ENCODE assay signal across 22 mouse cellular contexts in the genomic region with DNA sequence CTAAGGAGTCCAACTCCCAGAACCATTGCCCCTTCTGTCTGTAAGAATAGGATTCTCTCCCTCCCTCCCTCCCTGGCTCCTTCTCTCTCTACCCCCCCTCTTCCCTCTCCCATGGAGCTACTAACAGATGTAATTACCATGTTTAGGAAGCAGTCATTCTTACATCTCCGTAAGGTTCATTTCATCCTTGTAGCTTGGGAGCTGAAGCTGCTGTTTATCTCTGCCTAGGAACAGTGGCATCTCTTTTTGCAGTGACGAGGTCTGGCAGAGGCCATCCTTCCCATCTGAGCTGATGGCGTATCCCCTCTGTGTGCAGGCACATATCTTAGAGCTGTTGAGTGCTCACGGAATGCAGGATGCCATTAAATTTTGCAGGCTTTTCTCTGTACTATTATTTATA. TPM values are rescaled to one million over a fixed set of nuclear protein-coding genes. Genes with fewer than 3 reads are reported as not detected.
DNase-seq lines count a peak whose midpoint lies in the region; ATAC-seq and TF ChIP-seq lines count a peak whose summit lies in the region.
"Had no signal": no experiment of that assay in that cellular context is flagged by ENCODE, and none has a peak within 500 bp of the region (broad histone marks: within the 10 kb centered on the region; RNA-seq: fewer than 3 reads in every experiment).

No protein-coding gene starts in this region.

- peaks cover 21% of the 10 kb centered on the region for H3K4me1 ChIP-seq in forebrain, embryonic 12.5 days
- H3K4me1 ChIP-seq in forebrain, embryonic 10.5 days = peaks cover 26% of the 10 kb centered on the region
- H3K4me1 ChIP-seq in hindbrain, embryonic 15.5 days (replicated peaks) = peaks cover 16% of the 10 kb centered on the region
- peaks cover 13% of the 10 kb centered on the region for H3K4me1 ChIP-seq in hindbrain, embryonic 10.5 days (replicated peaks)
- H3K4me1 ChIP-seq in midbrain, embryonic 16.5 days (ENCODE audit: control insufficient read depth, insufficient read depth, low read length) = peaks cover 5% of the 10 kb centered on the region; the same call in 1 of the 2 replicates
- no peaks in the 10 kb centered on the region for H3K4me1 ChIP-seq in midbrain, embryonic 11.5 days (ENCODE audit: control insufficient read depth, insufficient read depth, low read length)
- no peaks in the 10 kb centered on the region; the same call in 1 of the 2 replicates for H3K4me1 ChIP-seq in lung, adult 2 months (ENCODE audit: control insufficient read depth, insufficient read depth, low read length)

- no peak for DNase-seq in forebrain, embryonic 10.5 days (ENCODE audit: extremely low spot score, low spot score)
- no peak for DNase-seq in hindbrain, embryonic 10.5 days (ENCODE audit: low spot score)
- no peak for DNase-seq in midbrain, embryonic 11.5 days (ENCODE audit: low spot score, missing footprints)
- no peak for DNase-seq in lung, adult 2 months
- DNase-seq: adrenal gland, postnatal 10 days; cerebellum, adult 9-10 months; gastrocnemius, postnatal 10 days; heart, postnatal 14 days; kidney, adult 18-20 months; layer of hippocampus, adult 9-11 months; lung, embryonic 14.5 days; thymus, adult 2 months; thymus, postnatal 4 days had no signal

- no peak overlapping the region for H3K4me2 ChIP-seq in forebrain, embryonic 12.5 days
- no peak overlapping the region for H3K4me2 ChIP-seq in hindbrain, embryonic 15.5 days
- H3K4me2 ChIP-seq in midbrain, embryonic 16.5 days (ENCODE audit: low read length) = no peak overlapping the region
- H3K4me2 ChIP-seq in midbrain, embryonic 11.5 days = no peak overlapping the region
- H3K4me2 ChIP-seq: embryonic facial prominence, embryonic 15.5 days; heart, embryonic 11.5 days; limb, embryonic 13.5 days; liver, embryonic 12.5 days; lung, embryonic 14.5 days; neural tube, embryonic 12.5 days had no signal

- H3K36me3 ChIP-seq in forebrain, embryonic 12.5 days (replicated peaks) = no peaks in the 10 kb centered on the region
- H3K36me3 ChIP-seq in forebrain, embryonic 10.5 days (replicated peaks) = no peaks in the 10 kb centered on the region
- no peaks in the 10 kb centered on the region for H3K36me3 ChIP-seq in hindbrain, embryonic 15.5 days
- no peaks in the 10 kb centered on the region for H3K36me3 ChIP-seq in hindbrain, embryonic 10.5 days
- no peaks in the 10 kb centered on the region for H3K36me3 ChIP-seq in midbrain, embryonic 16.5 days (ENCODE audit: control insufficient read depth, insufficient read depth, low read length)
- no peaks in the 10 kb centered on the region for H3K36me3 ChIP-seq in midbrain, embryonic 11.5 days (ENCODE audit: control insufficient read depth, insufficient read depth, low read length)
- H3K36me3 ChIP-seq: embryonic facial prominence, embryonic 15.5 days; limb, embryonic 13.5 days; liver, embryonic 12.5 days; neural tube, embryonic 12.5 days had no signal

- no peak overlapping the region for H3K4me3 ChIP-seq in forebrain, embryonic 12.5 days (replicated peaks)
- H3K4me3 ChIP-seq in forebrain, embryonic 10.5 days = no peak overlapping the region
- H3K4me3 ChIP-seq in hindbrain, embryonic 15.5 days = no peak overlapping the region
- no peak overlapping the region for H3K4me3 ChIP-seq in hindbrain, embryonic 10.5 days
- no peak overlapping the region for H3K4me3 ChIP-seq in midbrain, embryonic 16.5 days (ENCODE audit: low read depth, low read length)
- H3K4me3 ChIP-seq in midbrain, embryonic 11.5 days (ENCODE audit: low read depth, low read length) = no peak overlapping the region
- no peak overlapping the region for H3K4me3 ChIP-seq in lung, adult 2 months (replicated peaks; ENCODE audit: extremely low read depth, low read depth, low read length)
- H3K4me3 ChIP-seq: embryonic facial prominence, embryonic 15.5 days; limb, embryonic 13.5 days; liver, embryonic 12.5 days; neural tube, embryonic 12.5 days had no signal

- no peak for TF ChIP-seq POLR2A in lung, adult 2 months (IDR thresholded peaks at IDR 0.05; ENCODE audit: borderline replicate concordance, extremely low read depth, low read depth, low read length)

- H3K27me3 ChIP-seq in forebrain, embryonic 12.5 days = no peaks in the 10 kb centered on the region
- H3K27me3 ChIP-seq in forebrain, embryonic 10.5 days (ENCODE audit: poor library complexity, severe bottlenecking) = no peaks in the 10 kb centered on the region
- H3K27me3 ChIP-seq in hindbrain, embryonic 15.5 days = no peaks in the 10 kb centered on the region
- H3K27me3 ChIP-seq in hindbrain, embryonic 10.5 days (ENCODE audit: insufficient read depth, poor library complexity, severe bottlenecking) = no peaks in the 10 kb centered on the region
- no peaks in the 10 kb centered on the region for H3K27me3 ChIP-seq in midbrain, embryonic 16.5 days (ENCODE audit: control insufficient read depth, insufficient read depth, low read depth, low read length)
- H3K27me3 ChIP-seq in midbrain, embryonic 11.5 days (ENCODE audit: control insufficient read depth, insufficient read depth, low read length) = no peaks in the 10 kb centered on the region
- H3K27me3 ChIP-seq: embryonic facial prominence, embryonic 15.5 days; limb, embryonic 13.5 days; liver, embryonic 12.5 days; neural tube, embryonic 12.5 days had no signal

- ATAC-seq in forebrain, embryonic 12.5 days (ENCODE audit: low FRiP score) = no peak
- peak; percentile 55; the same call in 1 of the 2 replicates for ATAC-seq in hindbrain, embryonic 15.5 days (ENCODE audit: low FRiP score, low read depth)
- peak; percentile 62; the same call in 1 of the 2 replicates for ATAC-seq in midbrain, embryonic 16.5 days
- no peak for ATAC-seq in midbrain, embryonic 11.5 days (ENCODE audit: low FRiP score)
- ATAC-seq: liver, embryonic 12.5 days had no signal

- no peak for TF ChIP-seq CTCF in lung, adult 2 months (IDR thresholded peaks at IDR 0.05; ENCODE audit: insufficient read depth, low read length)

- 0 out of 2 replicates have a peak overlapping the region, but pooled peaks have one; percentile 25 for H3K27ac ChIP-seq in forebrain, embryonic 12.5 days
- no peak overlapping the region for H3K27ac ChIP-seq in forebrain, embryonic 10.5 days
- H3K27ac ChIP-seq in hindbrain, embryonic 15.5 days (replicated peaks) = 0 out of 2 replicates have a peak overlapping the region, but pooled peaks have one; percentile 34
- H3K27ac ChIP-seq in hindbrain, embryonic 10.5 days = no peak overlapping the region
- H3K27ac ChIP-seq in midbrain, embryonic 16.5 days (ENCODE audit: low read length) = peak overlapping the region; percentile 29; the same call in 1 of the 2 replicates
- H3K27ac ChIP-seq in midbrain, embryonic 11.5 days (ENCODE audit: low read depth, low read length) = no peak overlapping the region
- H3K27ac ChIP-seq: embryonic facial prominence, embryonic 15.5 days; limb, embryonic 13.5 days; liver, embryonic 12.5 days; neural tube, embryonic 12.5 days; stomach, postnatal 0 days had no signal

- no peak overlapping the region for H3K9ac ChIP-seq in forebrain, embryonic 12.5 days
- H3K9ac ChIP-seq in hindbrain, embryonic 15.5 days = no peak overlapping the region
- H3K9ac ChIP-seq in midbrain, embryonic 16.5 days (ENCODE audit: low read depth, low read length) = no peak overlapping the region; the same call in 1 of the 2 replicates
- no peak overlapping the region for H3K9ac ChIP-seq in midbrain, embryonic 11.5 days (ENCODE audit: low read length)
- H3K9ac ChIP-seq: embryonic facial prominence, embryonic 15.5 days; limb, embryonic 13.5 days; liver, embryonic 12.5 days; lung, embryonic 14.5 days; neural tube, embryonic 12.5 days had no signal

- H3K9me3 ChIP-seq in forebrain, embryonic 12.5 days = no peaks in the 10 kb centered on the region
- no peaks in the 10 kb centered on the region for H3K9me3 ChIP-seq in forebrain, embryonic 10.5 days
- H3K9me3 ChIP-seq in hindbrain, embryonic 15.5 days = no peaks in the 10 kb centered on the region
- no peaks in the 10 kb centered on the region for H3K9me3 ChIP-seq in hindbrain, embryonic 10.5 days
- no peaks in the 10 kb centered on the region for H3K9me3 ChIP-seq in midbrain, embryonic 16.5 days (replicated peaks; ENCODE audit: control insufficient read depth, low read length, poor library complexity, severe bottlenecking)
- no peaks in the 10 kb centered on the region for H3K9me3 ChIP-seq in midbrain, embryonic 11.5 days (ENCODE audit: control insufficient read depth, low read length)
- H3K9me3 ChIP-seq: embryonic facial prominence, embryonic 15.5 days; limb, embryonic 13.5 days; liver, embryonic 12.5 days; neural tube, embryonic 12.5 days had no signal

- 65% methylated on average over 4 of the region's 4 CpGs for WGBS in forebrain, embryonic 12.5 days
- 69% methylated on average over 4 of the region's 4 CpGs for WGBS in forebrain, embryonic 10.5 days
- WGBS in hindbrain, embryonic 15.5 days = 34% methylated on average over 4 of the region's 4 CpGs
- 75% methylated on average over 4 of the region's 4 CpGs for WGBS in hindbrain, embryonic 10.5 days
- 46% methylated on average over 4 of the region's 4 CpGs for WGBS in midbrain, embryonic 16.5 days
- WGBS in midbrain, embryonic 11.5 days = 65% methylated on average over 4 of the region's 4 CpGs
- 87% methylated on average over 4 of the region's 4 CpGs for WGBS in lung, adult 2 months

RNA-seq across cellular contexts. Expression of a gene that starts 35.1 kb away (rescaled TPM):
- polyA plus RNA-seq in forebrain, embryonic 12.5 days (2016; fragmentation: Nextera tagmentation; extraction: Ambion mirVana) = 29.8 and 30.2 TPM in 2 replicates
- 9.5 and 10.6 TPM in 2 replicates for polyA plus RNA-seq in forebrain, embryonic 10.5 days (2016; fragmentation: Nextera tagmentation; extraction: Ambion mirVana)
- polyA plus RNA-seq in hindbrain, embryonic 15.5 days (2015; fragmentation: Nextera tagmentation; extraction: Ambion mirVana) = 24.6 and 32.5 TPM in 2 replicates
- polyA plus RNA-seq in hindbrain, embryonic 10.5 days (2016; fragmentation: Nextera tagmentation; extraction: Ambion mirVana) = 13.4 and 13.5 TPM in 2 replicates
- polyA plus RNA-seq in midbrain, embryonic 16.5 days (2015; fragmentation: Nextera tagmentation; extraction: Ambion mirVana) = 29.2 and 32.4 TPM in 2 replicates
- 23.2 and 26.0 TPM in 2 replicates for polyA plus RNA-seq in midbrain, embryonic 11.5 days (2014; fragmentation: Nextera tagmentation; extraction: Ambion mirVana)
- polyA plus RNA-seq in lung, adult 2 months (2012; rRNA removed) = 8.5 and 12.5 TPM in 2 replicates

Comparison
In these comparisons a context has a peak if more than half of its experiments do, and no peak if none do; other contexts are left out.
1. ATAC-seq: peak in hindbrain, embryonic 15.5 days (single experiment) and midbrain, embryonic 16.5 days (single experiment); none in forebrain, embryonic 12.5 days (single experiment) and midbrain, embryonic 11.5 days (single experiment).
2. H3K27ac ChIP-seq: peak in forebrain, embryonic 12.5 days (single experiment), hindbrain, embryonic 15.5 days (single experiment) and midbrain, embryonic 16.5 days (single experiment); none in forebrain, embryonic 10.5 days (single experiment), hindbrain, embryonic 10.5 days (single experiment) and midbrain, embryonic 11.5 days (single experiment).